Mouse (Mus musculus) myocyte (in vitro differentiated cells): ENCODE measurements around the gene Cic. TPM values are rescaled to one million over a fixed set of nuclear protein-coding genes. Genes with fewer than 3 reads are reported as not detected.

Experiments
- H3K27me3 ChIP-seq: one replicate; pipeline ENCODE4 v1.6.1; 2011; ENCODE audit not compliant: control insufficient read depth, insufficient read depth, insufficient read length
- H3K36me3 ChIP-seq: one replicate; pipeline ENCODE4 v1.6.1; 2011; ENCODE audit not compliant: control insufficient read depth, insufficient read depth
- H3K4me2 ChIP-seq: one replicate; pipeline ENCODE4 v1.6.1; 2011; ENCODE audit warnings: low read depth, control low read depth
- H3K4me3 ChIP-seq: one replicate; pipeline ENCODE4 v1.5.1; 2011; ENCODE audit warnings: mild to moderate bottlenecking, control low read depth, moderate library complexity
- H3K79me2 ChIP-seq: one replicate; pipeline ENCODE4 v1.6.1; 2011; ENCODE audit not compliant: control insufficient read depth, insufficient read depth
- H3ac ChIP-seq: one replicate; pipeline ENCODE4 v1.6.1; 2011; ENCODE audit not compliant: control insufficient read depth, insufficient read length
- CEBPB ChIP-seq: IDR thresholded peaks from 2 replicates; pipeline ENCODE4 v1.6.1; 2011; ENCODE audit warnings: mild to moderate bottlenecking, moderate library complexity; ENCODE audit not compliant: poor library complexity, insufficient read depth, severe bottlenecking
- E2F4 ChIP-seq: IDR thresholded peaks from one replicate; pipeline ENCODE4 v1.6.1; 2011; ENCODE audit warnings: mild to moderate bottlenecking, control low read depth, moderate library complexity; ENCODE audit not compliant: insufficient read depth
- MAX ChIP-seq: IDR thresholded peaks from one replicate; pipeline ENCODE4 v1.6.1; 2011; ENCODE audit warnings: low read depth, mild to moderate bottlenecking, control low read depth
- MYOD1 ChIP-seq, 3 experiments: IDR thresholded peaks; one replicate each; pipeline ENCODE4 v1.6.1; 2011; ENCODE audit warnings: control low read depth in 2 of 3, low read depth in 2 of 3, mild to moderate bottlenecking in 2 of 3, moderate library complexity in 1 of 3; ENCODE audit not compliant: insufficient read length in 2 of 3, control insufficient read depth in 1 of 3
- MYOG ChIP-seq, 3 experiments: IDR thresholded peaks; one replicate each; pipeline ENCODE4 v1.6.1; 2011; ENCODE audit warnings: control low read depth in 2 of 3, low read depth in 2 of 3, mild to moderate bottlenecking in 2 of 3; ENCODE audit not compliant: insufficient read length in 2 of 3, control insufficient read depth in 1 of 3, insufficient read depth in 1 of 3
- POLR2A ChIP-seq: IDR thresholded peaks from one replicate; pipeline ENCODE4 v1.6.1; 2011; ENCODE audit warnings: low read depth, mild to moderate bottlenecking, control low read depth, moderate library complexity; ENCODE audit not compliant: insufficient read length
- POLR2AphosphoS2 ChIP-seq: IDR thresholded peaks from one replicate; pipeline ENCODE4 v1.6.1; 2011; ENCODE audit warnings: low read depth, control low read depth; ENCODE audit not compliant: insufficient read length
- REST ChIP-seq: IDR thresholded peaks from one replicate; pipeline ENCODE4 v1.6.1; 2011; ENCODE audit warnings: mild to moderate bottlenecking, control low read depth, moderate library complexity; ENCODE audit not compliant: insufficient read depth, insufficient read length
- SRF ChIP-seq: IDR thresholded peaks from one replicate; pipeline ENCODE4 v1.6.1; 2011; ENCODE audit warnings: low read depth; ENCODE audit not compliant: control insufficient read depth, insufficient read length
- TCF12 ChIP-seq: IDR thresholded peaks from one replicate; pipeline ENCODE4 v1.6.1; 2011; ENCODE audit warnings: mild to moderate bottlenecking, control low read depth; ENCODE audit not compliant: poor library complexity, insufficient read depth, severe bottlenecking
- TCF3 ChIP-seq: IDR thresholded peaks from one replicate; pipeline ENCODE4 v1.6.1; 2011; ENCODE audit warnings: low read depth, control low read depth; ENCODE audit not compliant: insufficient read length
- polyA plus RNA-seq: library from polyadenylated mRNA; unstranded; fragments of >200 nt; fragmentation: generic; extraction: Trizol; gene quantifications from one replicate; pipeline ENCODE4 v1.2.1, GENCODE M21; 2012; ENCODE audit warnings: missing spikeins

Gene Cic
- polyA plus RNA-seq, 1 experiment, result 65.8 TPM

- Histone ChIP-seq H3K4me2 (peak overlapping the region; percentile 82), H3ac (peak overlapping the region; percentile 57), H3K4me3 (peak overlapping the region; percentile 37), H3K27me3 (no peaks in the 10 kb centered on the region), H3K36me3 (no peaks in the 10 kb centered on the region), H3K79me2 (peaks cover 17% of the 10 kb centered on the region)
- TF ChIP-seq POLR2A (peak; percentile 62), MYOD1 (IDR thresholded peaks at IDR 0.05; ENCODE audit: control insufficient read depth in 1 of 3, insufficient read length in 2 of 3, low read depth in 2 of 3) (peak in 1 of 3 experiments; percentile 55), REST (no peak), POLR2AphosphoS2 (peak; percentile 28), E2F4 (peak; percentile 31)
Observed at GRCm38 (mm10) chr7:25278341-25279075, 11.0 kb downstream of the Cic start.

GRCm38 (mm10) chr7:25279076-25279860 is 11.8 kb downstream of the Cic start:
- peak overlapping the region; percentile 82 for H3K4me2 ChIP-seq
- H3K27me3 ChIP-seq, result no peaks in the 10 kb centered on the region
- TF ChIP-seq E2F4, result no peak
- no peak for TF ChIP-seq TCF12
- peak in 1 of 3 experiments; percentile 12 for TF ChIP-seq MYOG (IDR thresholded peaks at IDR 0.05; ENCODE audit: control insufficient read depth in 1 of 3, insufficient read depth in 1 of 3, insufficient read length in 2 of 3, low read depth in 2 of 3)
- no peak for TF ChIP-seq REST
- peak in 1 of 3 experiments; percentile 12 for TF ChIP-seq MYOD1 (IDR thresholded peaks at IDR 0.05; ENCODE audit: control insufficient read depth in 1 of 3, insufficient read length in 2 of 3, low read depth in 2 of 3)
- TF ChIP-seq SRF, result no peak
- TF ChIP-seq CEBPB, result no peak
- peak; percentile 60 for TF ChIP-seq POLR2A
- no peak for TF ChIP-seq MAX
- TF ChIP-seq POLR2AphosphoS2, result no peak
- peaks cover 25% of the 10 kb centered on the region for H3K79me2 ChIP-seq
- H3K36me3 ChIP-seq, result no peaks in the 10 kb centered on the region
- H3K4me3 ChIP-seq, result peak overlapping the region; percentile 37
- peak overlapping the region; percentile 57 for H3ac ChIP-seq

- H3ac ChIP-seq, result peak overlapping the region; percentile 57
- peak overlapping the region; percentile 82 for H3K4me2 ChIP-seq
- TF ChIP-seq MAX, result no peak
- TF ChIP-seq POLR2A, result peak; percentile 29
- H3K36me3 ChIP-seq, result no peaks in the 10 kb centered on the region
- peaks cover 26% of the 10 kb centered on the region for H3K79me2 ChIP-seq
- peak overlapping the region; percentile 37 for H3K4me3 ChIP-seq
- no peaks in the 10 kb centered on the region for H3K27me3 ChIP-seq
Observed at GRCm38 (mm10) chr7:25279861-25280791, 12.6 kb downstream of the Cic start.

- Histone ChIP-seq H3K27me3 (no peaks in the 10 kb centered on the region), H3K79me2 (peaks cover 26% of the 10 kb centered on the region), H3K4me2 (peak overlapping the region; percentile 82), H3K4me3 (peak overlapping the region; percentile 37), H3K36me3 (peaks cover 4% of the 10 kb centered on the region), H3ac (peak overlapping the region; percentile 62)
- TF ChIP-seq TCF3, result no peak
- TF ChIP-seq TCF12, result no peak
Observed at GRCm38 (mm10) chr7:25281166-25281733, 13.7 kb downstream of the Cic start.
